Mouse (Mus musculus): ENCODE data around the gene Ptpn20.

Gene Ptpn20

GRCm38 (mm10) chr14:33588951-33589350 is at the start of gene Ptpn20:
Gene Ptpn20, plus strand, starts transcription at chr14:33589207.
- DNase-seq, result peak; percentile 8

DNA sequence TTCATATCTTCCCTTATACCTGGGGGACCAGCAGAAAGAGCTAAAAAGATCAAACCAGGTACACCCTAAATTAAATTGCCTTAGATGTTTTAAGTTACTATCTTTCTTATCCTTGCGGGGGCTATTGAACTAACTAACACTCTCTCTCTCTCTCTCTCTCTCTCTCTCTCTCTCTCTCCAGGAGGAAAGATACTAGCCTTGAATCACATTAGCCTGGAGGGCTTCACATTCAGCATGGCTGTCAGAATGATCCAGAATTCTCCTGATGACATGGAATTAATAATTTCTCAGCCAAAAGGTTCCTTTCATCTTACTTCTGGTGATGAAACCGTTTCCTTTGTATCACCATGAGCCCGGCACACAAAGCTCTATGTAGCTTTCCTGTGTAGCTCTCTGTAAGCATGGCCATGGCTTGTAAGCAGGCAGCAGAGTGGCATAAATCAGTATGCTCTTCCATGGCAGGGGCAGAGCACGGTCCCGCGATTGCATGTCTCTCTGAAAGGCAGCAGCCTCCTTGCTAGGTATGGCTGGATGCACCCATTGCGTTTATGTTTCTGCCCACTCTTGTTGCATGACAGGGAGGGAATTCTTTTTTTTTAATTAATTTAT is 49.3 kb upstream of the Ptpn20 start:
- no peak for DNase-seq

DNA sequence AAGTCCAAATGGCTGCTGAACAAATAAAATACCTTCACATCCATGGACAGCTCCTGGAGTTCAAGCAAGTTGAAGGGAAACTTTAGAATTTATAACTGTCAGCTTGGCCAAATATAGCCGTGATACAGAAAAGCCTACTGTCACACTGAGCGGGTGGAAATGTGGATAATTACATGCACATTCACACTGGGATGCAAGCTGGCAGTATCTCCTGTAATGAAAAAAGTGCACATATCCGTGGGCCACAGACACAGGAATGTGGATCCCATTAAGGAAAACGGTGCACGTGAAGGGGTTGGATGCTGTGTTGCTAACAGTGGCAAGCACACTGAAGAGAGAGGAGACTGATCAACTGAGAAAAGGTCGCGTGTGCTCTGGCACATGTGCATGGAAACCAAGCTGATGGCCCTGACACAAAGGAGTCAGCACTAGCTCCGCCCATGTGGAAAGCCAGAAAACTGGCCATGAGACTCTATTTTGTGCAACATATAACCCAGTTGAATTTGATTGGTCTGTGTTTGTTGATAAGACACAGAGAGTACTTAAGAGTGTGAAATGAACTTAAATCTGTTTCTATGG is 43.4 kb upstream of the Ptpn20 start:
- no peak for DNase-seq

GRCm38 (mm10) chr14:33548650-33549049 is 40.4 kb upstream of the Ptpn20 start:
- no peak for DNase-seq

- DNase-seq, result no peak
Measured at GRCm38 (mm10) chr14:33549856-33550255, 39.2 kb upstream of the Ptpn20 start.

DNA sequence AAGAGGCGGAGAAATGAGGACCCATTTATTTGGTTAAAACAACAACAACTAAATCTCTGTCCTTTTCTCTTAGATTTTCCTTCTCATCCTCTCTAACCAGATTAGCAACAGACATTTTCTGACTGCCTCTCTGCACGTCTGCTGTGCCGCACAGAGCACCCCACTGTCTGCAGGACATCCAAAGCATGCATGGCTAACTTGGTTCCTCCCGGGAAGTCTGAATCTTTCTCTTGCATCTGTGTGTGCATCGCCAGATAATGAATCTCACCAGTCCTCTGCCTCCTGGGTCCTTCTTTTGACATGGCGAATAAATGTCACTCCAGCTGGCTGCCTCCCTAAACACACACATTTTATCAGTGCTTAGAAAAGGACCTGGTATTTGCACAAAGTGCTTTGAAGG is 18.3 kb upstream of the Ptpn20 start:
- DNase-seq, result no peak

DNA sequence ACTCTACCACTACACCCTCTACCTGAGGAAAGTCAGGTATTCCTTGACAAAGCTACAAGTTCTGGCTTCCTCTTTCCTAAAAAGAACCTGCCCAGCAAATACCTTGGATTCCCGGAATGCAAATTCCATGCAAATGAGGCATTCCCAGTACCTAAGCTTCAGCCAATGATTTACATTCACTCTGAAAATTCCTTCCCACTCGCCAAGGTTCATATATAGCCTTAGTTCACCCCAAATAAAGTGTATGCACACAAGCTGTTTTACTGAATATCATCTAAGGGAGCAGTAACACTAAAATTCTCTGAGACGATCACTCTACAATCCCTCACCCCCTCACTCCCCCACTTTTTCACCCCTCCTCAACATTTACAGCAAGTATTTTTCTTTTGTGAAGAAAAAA is 15.4 kb upstream of the Ptpn20 start:
- DNase-seq, result no peak

GRCm38 (mm10) chr14:33579771-33580484 is 9.1 kb upstream of the Ptpn20 start:
- peak; percentile 9 for DNase-seq

DNA sequence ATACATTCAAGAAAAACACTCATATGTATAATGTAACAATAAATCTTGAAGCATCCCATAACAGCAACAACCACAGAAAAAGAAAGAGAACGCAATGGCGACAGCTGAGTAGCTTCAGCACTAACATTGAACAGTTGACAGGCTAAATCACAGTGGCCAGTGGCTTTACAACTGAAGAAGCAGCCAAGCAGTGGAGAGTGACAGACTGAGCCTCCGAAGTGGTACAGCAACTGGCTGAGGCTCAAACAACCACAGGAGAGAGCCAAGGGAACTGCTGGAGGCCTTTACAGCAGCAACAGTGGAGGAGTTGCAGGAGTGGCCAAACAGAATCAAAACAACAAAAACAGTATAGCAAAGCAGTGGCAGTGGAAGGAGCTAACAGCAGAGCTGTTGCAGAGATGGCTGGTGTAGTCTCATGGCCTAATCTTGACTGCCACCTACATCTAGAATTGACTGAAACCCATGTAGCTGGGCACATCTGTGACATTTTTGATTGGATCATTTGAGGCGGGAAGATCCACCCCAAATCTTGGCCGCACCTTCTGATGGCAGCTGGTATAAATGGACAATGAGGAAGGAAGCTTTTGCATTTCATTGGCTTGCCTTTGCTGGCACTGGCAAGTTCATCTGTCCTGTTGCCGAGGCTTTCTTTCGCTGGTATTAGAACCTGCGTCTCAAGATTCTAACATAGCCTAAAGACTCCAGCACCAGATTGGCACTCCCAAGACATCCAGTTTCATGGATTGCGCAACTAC is 9.5 kb downstream of the Ptpn20 start:
- DNase-seq, result no peak

DNA sequence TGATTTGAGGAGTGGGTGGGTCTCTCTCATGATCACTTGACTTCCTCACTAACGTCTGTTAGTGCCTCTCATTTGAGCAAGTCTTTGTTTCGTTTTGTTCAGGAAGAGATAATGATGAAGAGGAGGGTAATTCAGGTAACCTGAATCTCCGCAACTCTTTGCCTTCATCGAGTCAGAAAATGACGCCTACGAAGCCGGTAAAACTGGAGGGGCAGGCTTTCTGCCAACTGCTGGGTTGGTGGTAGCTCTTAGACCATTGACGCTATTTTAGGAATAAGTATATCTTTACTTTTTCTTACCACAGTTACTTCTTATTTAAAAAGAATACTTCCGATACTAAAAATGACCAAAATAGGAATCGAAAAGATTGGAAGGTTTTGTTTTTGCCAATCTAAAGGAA is 18.4 kb downstream of the Ptpn20 start:
- no peak for DNase-seq

DNA sequence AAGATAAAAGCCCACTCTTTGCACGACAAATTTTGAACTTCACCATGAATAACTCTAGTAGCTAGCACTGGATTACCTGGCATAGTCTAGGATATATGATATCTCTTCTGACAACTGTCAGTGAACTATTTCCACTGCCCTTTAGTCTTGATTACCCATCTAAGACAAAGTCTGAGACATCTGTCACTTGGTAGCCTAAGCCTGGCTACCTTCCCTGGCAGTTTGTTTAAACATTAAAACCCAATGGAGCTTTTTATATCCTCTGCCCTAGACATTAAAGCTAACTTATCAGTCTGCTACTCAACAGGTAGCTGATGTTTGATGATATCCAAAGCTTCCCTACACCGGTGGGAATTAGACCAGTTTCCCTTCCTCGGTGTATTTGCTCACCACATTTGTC is 36.0 kb downstream of the Ptpn20 start:
- peak; percentile 73 for DNase-seq

GRCm38 (mm10) chr14:33632790-33633372 is 43.9 kb downstream of the Ptpn20 start:
- peak; percentile 28 for DNase-seq

DNA sequence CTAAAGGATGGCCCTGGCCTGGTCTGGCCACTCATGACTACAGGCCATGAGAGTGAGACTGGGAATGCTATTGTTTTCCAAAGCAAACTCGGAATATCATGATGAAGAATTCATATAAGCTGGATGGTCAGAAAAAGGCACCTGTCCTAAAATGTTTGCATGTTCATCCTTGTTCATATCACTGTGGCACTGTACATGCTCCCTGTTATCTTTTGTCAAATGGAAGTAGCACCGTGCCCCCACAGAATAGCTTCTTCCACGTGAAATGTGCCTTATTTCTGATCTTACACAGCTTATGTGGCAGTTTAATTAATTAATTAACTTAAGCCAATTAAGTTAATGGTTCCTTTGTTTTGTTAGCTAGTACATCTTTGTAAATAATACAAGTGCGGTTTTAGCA is 45.3 kb downstream of the Ptpn20 start:
- no peak for DNase-seq

- DNase-seq, result no peak
Measured at GRCm38 (mm10) chr14:33634774-33635173, 45.8 kb downstream of the Ptpn20 start.

- no peak for DNase-seq
Measured at GRCm38 (mm10) chr14:33639357-33639756, 50.4 kb downstream of the Ptpn20 start.

GRCm38 (mm10) chr14:33650721-33651120 is 61.7 kb downstream of the Ptpn20 start:
- DNase-seq, result peak; percentile 21

GRCm38 (mm10) chr14:33657471-33657901 is 68.5 kb downstream of the Ptpn20 start:
- no peak for DNase-seq

- no peak for DNase-seq
Measured at GRCm38 (mm10) chr14:33658331-33658730, 69.3 kb downstream of the Ptpn20 start.

DNA sequence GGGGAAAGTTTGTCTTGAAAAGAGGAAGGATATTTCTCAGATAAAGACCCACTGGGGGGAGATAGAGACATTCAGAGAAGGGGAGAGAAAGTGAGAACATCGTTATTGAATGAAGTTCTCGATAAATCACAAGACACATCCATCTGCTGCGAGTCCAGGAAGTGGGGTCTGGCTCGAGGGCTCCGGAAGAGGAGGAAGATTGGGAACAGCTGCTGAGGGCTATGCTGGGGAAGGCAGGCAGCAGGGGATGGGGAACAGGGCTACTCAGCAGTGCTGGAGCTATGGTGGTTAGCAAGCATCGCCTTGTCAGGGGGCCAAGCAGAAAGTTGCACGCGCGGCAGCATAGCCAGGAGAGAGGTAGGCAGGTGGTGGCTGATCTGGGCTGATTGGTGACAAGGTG is 73.1 kb downstream of the Ptpn20 start:
- peak; percentile 27 for DNase-seq

GRCm38 (mm10) chr14:33666301-33666700 is 77.3 kb downstream of the Ptpn20 start:
- DNase-seq, result no peak

DNA sequence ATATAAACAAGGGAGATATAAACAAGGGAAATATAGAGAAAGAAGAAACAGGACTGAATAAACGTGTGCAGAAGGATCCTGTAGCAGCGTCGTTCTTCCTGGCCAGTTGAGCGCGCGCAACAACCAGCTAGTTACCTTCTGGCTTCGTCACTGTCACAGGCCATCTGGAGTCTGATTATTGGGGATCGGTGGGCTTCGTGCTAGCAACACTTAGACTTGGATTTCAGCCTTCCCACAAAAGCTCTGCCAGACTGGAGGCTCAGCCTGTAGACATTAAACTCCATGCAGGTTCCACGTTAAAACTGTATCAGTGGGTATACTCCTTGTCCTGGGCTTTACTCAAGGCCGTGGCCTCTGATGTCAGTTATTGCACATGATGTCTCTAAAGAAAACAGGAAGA is 80.9 kb downstream of the Ptpn20 start:
- DNase-seq, result no peak

DNA sequence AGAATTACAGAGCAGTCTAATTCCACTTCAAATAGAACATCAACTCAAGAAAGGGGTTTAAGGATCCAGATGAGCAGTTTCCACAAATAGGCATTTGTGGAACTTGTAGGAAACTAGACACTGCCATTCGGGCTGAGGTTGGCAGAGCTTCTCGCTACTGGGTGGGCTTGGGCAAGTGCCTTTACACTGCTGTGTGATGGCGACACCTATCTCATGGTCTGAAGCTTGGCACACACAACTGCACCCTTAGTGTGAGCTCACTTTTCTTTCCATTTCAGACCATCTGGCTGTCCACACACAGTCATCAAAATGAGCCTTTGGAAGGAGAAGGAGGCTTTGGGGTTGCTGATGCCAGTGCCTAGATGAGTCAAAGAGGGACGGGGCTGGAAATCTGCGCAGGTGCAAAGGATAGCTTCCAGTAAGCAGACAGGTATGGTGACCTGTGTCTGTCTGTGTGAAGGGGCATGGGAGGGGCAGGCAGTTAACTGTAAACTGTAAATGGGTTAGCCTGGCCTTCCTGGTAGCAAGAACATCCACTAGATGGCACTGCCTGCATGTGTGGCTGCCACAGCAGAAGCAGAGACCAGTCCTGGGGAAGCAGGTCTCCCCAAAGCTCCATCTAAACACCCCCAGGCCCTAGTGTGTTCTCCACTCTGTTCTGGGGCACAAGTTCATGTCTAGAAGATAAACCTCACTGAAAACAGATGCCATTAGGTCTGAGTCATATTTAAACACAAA is 84.5 kb downstream of the Ptpn20 start:
- peak; percentile 63 for DNase-seq

- DNase-seq, result no peak
Measured at GRCm38 (mm10) chr14:33677996-33678395, 89.0 kb downstream of the Ptpn20 start.
